Mouse (Mus musculus) neural tube, embryonic 14.5 days (tissue): ENCODE measurements at regions not wholly inside any gene's neighbourhood (a gene's known extent, or its start where the extent isn't known, plus 50 kb on each side); places are given as distances from the start of the nearest gene placed in this dataset.

Source experiments
- ATAC-seq: fragments of 200-750 bp; cut with Nextera tagmentation; 2 replicates; pipeline ENCODE4 v1.8.0; 2017; ENCODE audit warnings: low read depth, mild to moderate bottlenecking, moderate TSS enrichment, moderate library complexity
- H3K27ac ChIP-seq: fragments of 300-500 bp; sonication (generic); 2 replicates; pipeline ENCODE4 v1.5.1; 2014; ENCODE audit warnings: low read depth, mild to moderate bottlenecking, control low read depth, low read length, moderate library complexity, mixed read lengths
- H3K27me3 ChIP-seq: fragments of 300-500 bp; sonication (generic); 2 replicates; pipeline ENCODE4 v1.6.1; 2014; ENCODE audit warnings: low read length; ENCODE audit not compliant: control insufficient read depth, insufficient read depth
- H3K36me3 ChIP-seq: fragments of 300-500 bp; sonication (generic); 2 replicates; pipeline ENCODE4 v1.6.1; 2014; ENCODE audit warnings: low read length, mixed read lengths; ENCODE audit not compliant: control insufficient read depth, insufficient read depth
- H3K4me1 ChIP-seq: fragments of 300-500 bp; sonication (generic); 2 replicates; pipeline ENCODE4 v1.6.1; 2014; ENCODE audit warnings: low read length; ENCODE audit not compliant: control insufficient read depth, insufficient read depth
- H3K4me2 ChIP-seq: fragments of 300-500 bp; sonication (generic); 2 replicates; pipeline ENCODE4 v1.6.1; 2014; ENCODE audit warnings: mild to moderate bottlenecking, low read depth, low read length, control low read depth
- H3K4me3 ChIP-seq: fragments of 300-500 bp; sonication (generic); 2 replicates; pipeline ENCODE4 v1.5.1; 2014; ENCODE audit warnings: low read depth, low read length, control low read depth, mixed read lengths
- H3K9ac ChIP-seq: fragments of 300-500 bp; sonication (generic); replicated peaks from 2 replicates; pipeline ENCODE4 v1.6.1; 2014; ENCODE audit warnings: low read depth, mild to moderate bottlenecking, control low read depth, low read length, mixed read lengths
- H3K9me3 ChIP-seq: fragments of 300-500 bp; sonication (generic); 2 replicates; pipeline ENCODE4 v1.6.1; 2016; ENCODE audit warnings: low read length; ENCODE audit not compliant: control insufficient read depth
- WGBS: fragments of 180-500 bp; shearing (Covaris S2); extraction: QIAGEN DNeasy Blood & Tissue Kit; methylation state at CpG from one replicate; pipeline ENCODE4 v1.1.7; 2014; 5-methylcytosine and 5-hydroxymethylcytosine counted together

- 16% methylated on average over 14 of the region's 14 CpGs for WGBS
- H3K27ac ChIP-seq: no peak overlapping the region
- H3K9me3 ChIP-seq: no peaks in the 10 kb centered on the region
- peak; percentile 63; the same call in 1 of the 2 replicates for ATAC-seq
- no peaks in the 10 kb centered on the region for H3K36me3 ChIP-seq
- H3K4me1 ChIP-seq: 0 out of 2 replicates have a peak, but pooled peaks cover 5% of the 10 kb centered on the region
- H3K4me2 ChIP-seq: no peak overlapping the region
- no peak overlapping the region for H3K4me3 ChIP-seq
- H3K9ac ChIP-seq: no peak overlapping the region
- no peaks in the 10 kb centered on the region for H3K27me3 ChIP-seq
Measured at GRCm38 (mm10) chr11:63299712-63300581, 171.2 kb downstream of the Pmp22 start.

DNA sequence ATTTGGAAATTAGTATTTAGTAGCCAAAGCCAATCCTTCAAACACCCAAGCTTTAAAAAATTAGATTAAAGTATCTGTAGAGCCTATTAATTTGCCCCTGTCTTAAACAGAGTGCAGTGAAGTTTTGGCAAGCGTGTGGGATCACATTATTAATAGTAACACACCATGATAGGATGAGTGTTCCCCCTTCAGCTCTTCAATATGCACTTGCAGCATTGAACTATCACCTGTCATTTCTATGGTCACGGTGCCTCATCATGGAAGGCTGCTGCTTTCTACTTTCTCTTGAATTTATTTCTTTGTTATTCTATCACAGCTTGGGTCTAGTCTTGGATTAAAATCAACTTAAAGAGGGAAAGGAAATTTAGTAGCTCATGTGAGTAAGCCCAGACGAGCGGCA, 196.4 kb downstream of the Pmp22 start:
- no peak for ATAC-seq
- H3K27me3 ChIP-seq: no peaks in the 10 kb centered on the region
- no peak overlapping the region for H3K27ac ChIP-seq
- H3K4me2 ChIP-seq: no peak overlapping the region
- no peak overlapping the region for H3K4me3 ChIP-seq
- H3K4me1 ChIP-seq: 0 out of 2 replicates have a peak, but pooled peaks cover 2% of the 10 kb centered on the region
- H3K9me3 ChIP-seq: no peaks in the 10 kb centered on the region
- no peaks in the 10 kb centered on the region for H3K36me3 ChIP-seq
- 95% methylated on average over 4 of the region's 4 CpGs for WGBS
- no peak overlapping the region for H3K9ac ChIP-seq

GRCm38 (mm10) chr11:63326864-63327263, 198.1 kb downstream of the Pmp22 start:
- peak; percentile 61 for ATAC-seq
- Histone ChIP-seq H3K4me2 (no peak overlapping the region), H3K4me1 (0 out of 2 replicates have a peak, but pooled peaks cover 2% of the 10 kb centered on the region), H3K36me3 (no peaks in the 10 kb centered on the region), H3K4me3 (no peak overlapping the region), H3K9ac (no peak overlapping the region), H3K27ac (no peak overlapping the region), H3K27me3 (no peaks in the 10 kb centered on the region), H3K9me3 (no peaks in the 10 kb centered on the region)
- 13% methylated on average over 5 of the region's 5 CpGs for WGBS

GRCm38 (mm10) chr11:63337503-63337902, 208.7 kb downstream of the Pmp22 start:
- no peaks in the 10 kb centered on the region for H3K4me1 ChIP-seq
- no peak overlapping the region for H3K4me2 ChIP-seq
- no peak overlapping the region for H3K9ac ChIP-seq
- H3K27me3 ChIP-seq: no peaks in the 10 kb centered on the region
- no peak overlapping the region for H3K27ac ChIP-seq
- 65% methylated on average over 9 of the region's 9 CpGs for WGBS
- no peak overlapping the region for H3K4me3 ChIP-seq
- no peak for ATAC-seq
- H3K36me3 ChIP-seq: no peaks in the 10 kb centered on the region
- H3K9me3 ChIP-seq: no peaks in the 10 kb centered on the region

GRCm38 (mm10) chr11:63338277-63338676, 209.5 kb downstream of the Pmp22 start:
- 90% methylated on average over 1 of the region's 1 CpGs for WGBS
- H3K4me3 ChIP-seq: no peak overlapping the region
- no peak overlapping the region for H3K27ac ChIP-seq
- ATAC-seq: no peak
- H3K4me1 ChIP-seq: no peaks in the 10 kb centered on the region
- no peaks in the 10 kb centered on the region for H3K9me3 ChIP-seq
- no peak overlapping the region for H3K4me2 ChIP-seq
- H3K27me3 ChIP-seq: no peaks in the 10 kb centered on the region
- H3K9ac ChIP-seq: no peak overlapping the region
- H3K36me3 ChIP-seq: no peaks in the 10 kb centered on the region

GRCm38 (mm10) chr11:63345653-63346052, 216.9 kb downstream of the Pmp22 start:
- ATAC-seq: no peak
- Histone ChIP-seq H3K4me2 (no peak overlapping the region), H3K27me3 (no peaks in the 10 kb centered on the region), H3K9ac (no peak overlapping the region), H3K27ac (no peak overlapping the region), H3K4me1 (no peaks in the 10 kb centered on the region), H3K4me3 (no peak overlapping the region), H3K36me3 (no peaks in the 10 kb centered on the region), H3K9me3 (no peaks in the 10 kb centered on the region)
- WGBS: 84% methylated on average over 4 of the region's 4 CpGs

GRCm38 (mm10) chr11:63350123-63350696, 221.4 kb downstream of the Pmp22 start:
- Histone ChIP-seq H3K36me3 (no peaks in the 10 kb centered on the region), H3K27me3 (no peaks in the 10 kb centered on the region), H3K9me3 (no peaks in the 10 kb centered on the region), H3K4me1 (no peaks in the 10 kb centered on the region), H3K27ac (no peak overlapping the region), H3K4me3 (no peak overlapping the region), H3K9ac (no peak overlapping the region), H3K4me2 (no peak overlapping the region)
- ATAC-seq: no peak
- WGBS: 8% methylated on average over 7 of the region's 7 CpGs

- no peaks in the 10 kb centered on the region for H3K4me1 ChIP-seq
- H3K9ac ChIP-seq: no peak overlapping the region
- no peak overlapping the region for H3K4me3 ChIP-seq
- no peaks in the 10 kb centered on the region for H3K36me3 ChIP-seq
- no peaks in the 10 kb centered on the region for H3K27me3 ChIP-seq
- no peaks in the 10 kb centered on the region for H3K9me3 ChIP-seq
- H3K27ac ChIP-seq: no peak overlapping the region
- no peak overlapping the region for H3K4me2 ChIP-seq
- ATAC-seq: no peak
- WGBS: 95% methylated on average over 8 of the region's 8 CpGs
Measured at GRCm38 (mm10) chr11:63351999-63352398, 223.2 kb downstream of the Pmp22 start.

DNA sequence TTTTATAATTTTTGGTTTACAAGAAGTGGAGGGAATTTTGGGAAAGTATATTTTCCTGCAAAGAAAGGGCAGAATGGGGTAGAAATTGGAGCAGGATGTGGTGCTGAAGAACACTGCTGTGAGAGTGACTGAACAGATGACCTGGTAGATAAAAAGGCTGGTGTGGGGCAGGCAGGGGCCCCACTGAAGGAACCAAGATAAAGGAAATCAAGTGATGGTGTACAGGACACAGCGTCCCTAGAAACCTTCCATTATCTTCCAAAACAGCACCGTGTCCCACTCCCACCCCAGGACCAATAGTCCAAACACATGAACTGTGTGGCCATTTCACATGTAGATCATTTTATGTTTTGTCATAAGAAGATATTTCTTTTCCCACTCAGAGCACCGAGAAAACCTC, 224.2 kb downstream of the Pmp22 start:
- no peak overlapping the region for H3K27ac ChIP-seq
- ATAC-seq: no peak
- H3K27me3 ChIP-seq: no peaks in the 10 kb centered on the region
- H3K9ac ChIP-seq: no peak overlapping the region
- no peak overlapping the region for H3K4me2 ChIP-seq
- H3K36me3 ChIP-seq: no peaks in the 10 kb centered on the region
- H3K4me1 ChIP-seq: no peaks in the 10 kb centered on the region
- 94% methylated on average over 3 of the region's 3 CpGs for WGBS
- no peaks in the 10 kb centered on the region for H3K9me3 ChIP-seq
- no peak overlapping the region for H3K4me3 ChIP-seq
